Mouse (Mus musculus) cerebellum, adult 2 months (tissue): ENCODE results near the gene Sap30l.

ENCODE experiments used
- CTCF ChIP-seq: fragments of 200-500 bp; IDR thresholded peaks from 2 replicates; pipeline ENCODE4 v1.5.1; 2011; ENCODE audit warnings: low read depth, mild to moderate bottlenecking, control low read depth, low read length, moderate library complexity, borderline replicate concordance; ENCODE audit not compliant: insufficient read depth
- POLR2A ChIP-seq: fragments of 200-500 bp; IDR thresholded peaks from 2 replicates; pipeline ENCODE4 v1.6.1; 2011; ENCODE audit warnings: low read length, control low read depth, borderline replicate concordance; ENCODE audit not compliant: insufficient read depth

DNA sequence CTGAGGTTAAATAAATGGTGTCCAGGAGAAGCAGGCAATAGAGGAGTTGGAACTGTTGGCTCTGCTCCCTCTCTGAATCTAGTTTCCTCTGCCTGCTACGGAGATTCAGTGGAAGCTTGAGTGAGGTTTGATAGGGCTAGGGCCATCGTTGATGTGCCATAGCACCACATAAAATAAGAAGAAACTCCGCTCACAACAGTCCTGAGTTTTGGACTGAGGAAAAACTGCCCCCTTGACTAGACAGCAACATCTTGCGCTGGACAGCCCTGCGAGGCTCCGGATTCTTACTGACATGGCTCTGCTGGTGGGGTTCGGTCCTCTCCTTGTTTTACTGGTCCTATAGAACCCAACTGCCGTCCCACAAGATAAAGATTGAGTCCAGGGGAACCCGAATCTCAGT lies 35.0 kb downstream of the Sap30l start:
- no peak for TF ChIP-seq CTCF
- no peak for TF ChIP-seq POLR2A
